Comparison of ENCODE assay signal across 7 mouse cellular contexts in the genomic region with DNA sequence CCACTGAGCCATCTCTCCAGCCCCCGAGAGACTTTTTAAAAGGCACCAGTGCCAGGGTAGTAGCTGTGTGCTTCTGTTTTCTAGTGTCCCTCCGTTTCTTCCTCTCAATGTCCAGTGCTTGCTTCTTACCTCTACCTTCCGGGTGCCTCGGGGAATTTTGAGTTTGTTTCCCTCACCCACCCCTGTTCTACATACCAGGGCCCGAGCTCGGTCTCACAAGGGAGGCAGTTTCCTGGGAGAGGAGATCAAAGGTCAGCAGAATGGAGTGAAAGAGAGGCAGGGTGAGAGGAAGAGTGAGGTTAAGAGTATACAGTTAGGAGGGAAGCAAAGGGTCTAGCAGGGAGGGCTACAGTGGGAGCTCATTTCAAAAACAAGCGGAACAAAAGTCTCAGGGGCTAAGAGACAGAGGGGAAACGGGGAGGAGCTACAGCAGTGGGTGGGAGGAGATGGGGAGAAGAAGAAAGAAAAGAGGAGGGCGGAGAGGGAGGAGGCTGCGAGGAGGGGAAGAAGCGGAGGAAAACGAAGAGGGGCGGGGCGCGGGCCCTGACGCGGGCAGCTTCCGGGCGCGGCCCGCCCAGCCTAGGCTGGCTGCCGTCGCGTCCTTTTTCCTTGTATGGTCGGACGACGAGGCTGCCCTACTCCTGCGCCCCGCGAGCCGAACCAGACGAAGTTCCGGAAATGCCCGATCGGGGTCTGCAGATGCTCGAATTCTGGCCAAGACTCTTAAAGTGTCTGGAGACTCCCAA. TPM values are rescaled to one million over a fixed set of nuclear protein-coding genes. Genes with fewer than 3 reads are reported as not detected.
DNase-seq lines count a peak whose midpoint lies in the region; ATAC-seq lines count a peak whose summit lies in the region.

No protein-coding gene starts in this region.

- no peaks in the 10 kb centered on the region for H3K9me3 ChIP-seq in midbrain, embryonic 10.5 days (replicated peaks)

- H3K27me3 ChIP-seq in midbrain, embryonic 10.5 days (ENCODE audit: low read depth, poor library complexity, severe bottlenecking): peaks cover 17% of the 10 kb centered on the region

- intact Hi-C loops in left cerebral cortex, postnatal 4 days (cut with DNase I): no loop called here

- H3K4me1 ChIP-seq in midbrain, embryonic 10.5 days: peaks cover 71% of the 10 kb centered on the region

- WGBS in midbrain, embryonic 10.5 days: under 1% methylated on average over 34 of the region's 36 CpGs

- H3K4me3 ChIP-seq in midbrain, embryonic 10.5 days: peak overlapping the region; percentile 54

- H3K36me3 ChIP-seq in midbrain, embryonic 10.5 days: peaks cover 11% of the 10 kb centered on the region

- peak overlapping the region; percentile 90 for H3K27ac ChIP-seq in midbrain, embryonic 10.5 days (replicated peaks)

- ATAC-seq in common myeloid progenitor, adult 5-6 weeks (replicated peaks; ENCODE audit: low read depth, poor library complexity, severe bottlenecking): peak; percentile 35

- DNase-seq in adrenal gland, adult (ENCODE audit: inconsistent age in 2 of 2, low spot score in 1 of 2): peak; percentile 93 to 96
- DNase-seq in gastrocnemius, postnatal 10 days: peak; percentile 89
- DNase-seq in induced T-regulatory cell, adult 2 months (ENCODE audit: low read depth): peak; percentile 97
- peak; percentile 82 for DNase-seq in left cerebral cortex, postnatal 4 days
- DNase-seq in midbrain, embryonic 10.5 days (ENCODE audit: low spot score): peak; percentile 91
- peak; percentile 72 for DNase-seq in right cerebral cortex, postnatal 4 days

RNA-seq across cellular contexts. Expression of gene Plekhg2, which starts 3.0 kb away (rescaled TPM):
- total RNA-seq in common myeloid progenitor, adult 5-6 weeks (2017): 2.1 and 3.9 TPM in 2 replicates
- 10 to 100 TPM; 18.7 to 30.0 TPM for total RNA-seq in gastrocnemius, postnatal 10 days (2021)
- total RNA-seq in left cerebral cortex, postnatal 4 days (2021): 10 to 100 TPM; 25.0 to 33.3 TPM
- polyA plus RNA-seq in midbrain, embryonic 10.5 days (2016; fragmentation: Nextera tagmentation; extraction: Ambion mirVana): 69.7 and 82.9 TPM in 2 replicates

RNA-seq across cellular contexts. Expression of gene Zfp36, which starts 4.7 kb away (rescaled TPM):
- 82.7 and 90.0 TPM in 2 replicates for total RNA-seq in common myeloid progenitor, adult 5-6 weeks (2017)
- total RNA-seq in gastrocnemius, postnatal 10 days (2021): 10 to 100 TPM in 1 of 2 experiments, 1 to 10 TPM in 1; 8.1 to 10.5 TPM
- total RNA-seq in left cerebral cortex, postnatal 4 days (2021): 1 to 10 TPM; 1.9 to 2.3 TPM
- 4.6 and 5.1 TPM in 2 replicates for polyA plus RNA-seq in midbrain, embryonic 10.5 days (2016; fragmentation: Nextera tagmentation; extraction: Ambion mirVana)

RNA-seq across cellular contexts. Expression of gene Med29, which starts 17.2 kb away (rescaled TPM):
- 16.6 and 21.3 TPM in 2 replicates for total RNA-seq in common myeloid progenitor, adult 5-6 weeks (2017)
- total RNA-seq in gastrocnemius, postnatal 10 days (2021): 10 to 100 TPM; 22.6 to 23.0 TPM
- total RNA-seq in left cerebral cortex, postnatal 4 days (2021): 10 to 100 TPM; 18.6 to 19.7 TPM
- polyA plus RNA-seq in midbrain, embryonic 10.5 days (2016; fragmentation: Nextera tagmentation; extraction: Ambion mirVana): 58.9 and 61.0 TPM in 2 replicates

RNA-seq across cellular contexts. Expression of gene Paf1, which starts 17.4 kb away (rescaled TPM):
- 149 and 190 TPM in 2 replicates for total RNA-seq in common myeloid progenitor, adult 5-6 weeks (2017)
- total RNA-seq in gastrocnemius, postnatal 10 days (2021): 10 to 100 TPM; 36.5 to 46.2 TPM
- total RNA-seq in left cerebral cortex, postnatal 4 days (2021): 10 to 100 TPM; 77.7 to 86.8 TPM
- 89.8 and 90.8 TPM in 2 replicates for polyA plus RNA-seq in midbrain, embryonic 10.5 days (2016; fragmentation: Nextera tagmentation; extraction: Ambion mirVana)

RNA-seq across cellular contexts. Expression of gene Rps16, which starts 24.9 kb away (rescaled TPM):
- 960 and 1,032 TPM in 2 replicates for total RNA-seq in common myeloid progenitor, adult 5-6 weeks (2017)
- 100 to 1,000 TPM; 757 to 807 TPM for total RNA-seq in gastrocnemius, postnatal 10 days (2021)
- 100 to 1,000 TPM; 913 to 959 TPM for total RNA-seq in left cerebral cortex, postnatal 4 days (2021)
- polyA plus RNA-seq in midbrain, embryonic 10.5 days (2016; fragmentation: Nextera tagmentation; extraction: Ambion mirVana): 726 and 912 TPM in 2 replicates

Comparison
In these comparisons a context has a peak if more than half of its experiments do, and no peak if none do; other contexts are left out.
1. Peak in every context shown above with its lines: DNase-seq, ATAC-seq, H3K4me3 ChIP-seq and H3K27ac ChIP-seq.